Mouse (Mus musculus): ENCODE measurements around the gene Imp4.

DNA sequence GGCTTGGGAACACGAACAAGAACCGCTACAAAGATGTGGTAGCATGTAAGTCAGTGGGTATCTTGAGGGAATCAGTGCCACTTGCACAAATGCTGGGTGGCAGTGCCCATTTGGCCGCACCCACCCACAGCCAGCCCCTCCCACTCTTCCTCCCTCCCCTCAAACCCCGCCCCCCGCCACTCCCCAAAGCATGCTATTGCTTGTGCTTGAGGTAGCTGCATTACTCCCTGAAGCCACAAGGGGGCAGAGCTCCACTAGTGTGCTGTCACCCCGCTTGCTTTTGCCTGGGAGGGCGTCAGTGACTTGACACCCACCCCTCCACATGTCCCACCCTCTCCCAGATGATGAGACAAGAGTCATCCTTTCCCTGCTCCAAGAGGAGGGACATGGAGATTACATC is 23.1 kb downstream of the Imp4 start:
- TF ChIP-seq CTCF (IDR thresholded peaks at IDR 0.05; ENCODE audit: insufficient read depth, low read length) (peak; percentile 77), POLR2A (IDR thresholded peaks at IDR 0.05; ENCODE audit: borderline replicate concordance, extremely low read depth, low read depth, low read length) (no peak)
